Mouse (Mus musculus): Measurements from ENCODE around the gene Slc10a4.

DNA sequence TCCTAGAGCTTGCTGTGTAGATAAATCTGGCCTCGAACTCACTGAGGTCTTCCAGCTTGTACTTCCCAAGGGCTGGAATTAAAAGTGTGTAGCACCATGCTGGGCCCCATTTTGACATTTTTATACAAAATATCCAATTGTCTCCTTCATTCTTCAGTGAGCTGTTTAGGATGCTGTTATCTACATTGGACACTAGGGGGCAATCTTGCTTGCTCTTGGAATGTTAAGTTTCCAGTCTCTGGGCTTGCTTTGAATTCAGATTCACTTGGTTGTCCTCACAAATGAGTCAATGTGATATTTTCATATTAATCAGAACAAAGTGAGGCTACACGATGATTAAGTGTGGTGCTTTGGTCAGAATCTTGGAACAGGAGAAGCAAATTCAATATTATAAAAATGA lies 22.6 kb upstream of the Slc10a4 start:
- peak; percentile 49; the same call in 1 of the 2 replicates for TF ChIP-seq CTCF (IDR thresholded peaks at IDR 0.05; ENCODE audit: extremely low read depth, insufficient read depth, low read length)
- TF ChIP-seq POLR2A (IDR thresholded peaks at IDR 0.05; ENCODE audit: extremely low read depth, insufficient read depth, low read length), result no peak

Measured in cortical plate, adult 2 months (tissue).